21 mouse cellular contexts compared by ENCODE assay signal in the genomic region with DNA sequence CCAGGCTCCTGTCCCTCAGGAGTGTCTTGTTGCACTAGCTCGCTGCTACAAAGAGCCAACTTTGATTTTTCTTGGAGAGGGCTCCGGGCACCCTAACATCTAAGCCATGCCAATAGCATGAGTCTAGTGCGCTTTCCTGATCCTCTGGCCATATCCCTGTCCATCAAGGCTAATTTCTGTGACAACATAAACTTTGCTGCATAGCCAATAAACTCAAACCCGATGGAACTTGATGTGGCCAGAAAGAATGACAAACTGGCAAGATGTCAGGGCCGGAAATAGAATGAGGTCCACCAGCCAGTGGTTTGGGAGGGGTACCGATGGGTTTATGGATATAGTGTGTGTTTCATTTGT.
"Had no signal": no experiment of that assay in that cellular context is flagged by ENCODE, and none has a peak within 500 bp of the region (broad histone marks: within the 10 kb centered on the region; RNA-seq: fewer than 3 reads in every experiment).

No protein-coding gene starts in this region.

- H3K9me3 ChIP-seq: kidney, embryonic 15.5 days; limb, embryonic 12.5 days; liver, embryonic 12.5 days; liver, embryonic 15.5 days; lung, embryonic 15.5 days; megakaryocyte, embryonic 14.5 days; midbrain, embryonic 10.5 days; midbrain, embryonic 13.5 days; stomach, embryonic 15.5 days had no signal

- ATAC-seq: liver, embryonic 12.5 days; midbrain, embryonic 13.5 days; midbrain, embryonic 16.5 days had no signal

- H3K36me3 ChIP-seq: kidney, embryonic 15.5 days; limb, embryonic 12.5 days; liver, embryonic 12.5 days; liver, embryonic 15.5 days; lung, embryonic 15.5 days; midbrain, embryonic 10.5 days; midbrain, embryonic 13.5 days; stomach, embryonic 15.5 days had no signal

- H3K27ac ChIP-seq: kidney, embryonic 15.5 days; limb, embryonic 12.5 days; liver, embryonic 12.5 days; liver, embryonic 15.5 days; lung, embryonic 15.5 days; midbrain, embryonic 10.5 days; midbrain, embryonic 13.5 days; stomach, embryonic 15.5 days had no signal

- H3K4me1 ChIP-seq: liver, embryonic 12.5 days; liver, embryonic 15.5 days; megakaryocyte, embryonic 14.5 days; stomach, embryonic 15.5 days had no signal

- H3K4me3 ChIP-seq: kidney, embryonic 15.5 days; limb, embryonic 12.5 days; liver, embryonic 12.5 days; liver, embryonic 15.5 days; lung, embryonic 15.5 days; megakaryocyte, embryonic 14.5 days; midbrain, embryonic 10.5 days; midbrain, embryonic 13.5 days; stomach, embryonic 15.5 days had no signal

- H3K27me3 ChIP-seq: kidney, embryonic 15.5 days; liver, embryonic 12.5 days; liver, embryonic 15.5 days; midbrain, embryonic 13.5 days; stomach, embryonic 15.5 days had no signal

- DNase-seq: kidney, adult 8-10 months; kidney, postnatal 10 days; kidney, postnatal 36 days; liver; lung, adult 18-20 months; lung, postnatal 10 days; lung, postnatal 36 days; right cerebral cortex, adult 18-20 months; right cerebral cortex, postnatal 14 days; right cerebral cortex, postnatal 4 days; thymus, postnatal 25 days had no signal

- H3K4me2 ChIP-seq: kidney, embryonic 15.5 days; limb, embryonic 12.5 days; liver, embryonic 12.5 days; liver, embryonic 15.5 days; lung, embryonic 15.5 days; midbrain, embryonic 13.5 days; stomach, embryonic 15.5 days had no signal

- H3K9ac ChIP-seq: kidney, embryonic 15.5 days; limb, embryonic 12.5 days; liver, embryonic 12.5 days; liver, embryonic 15.5 days; lung, embryonic 15.5 days; midbrain, embryonic 13.5 days; stomach, embryonic 15.5 days had no signal
